Mouse (Mus musculus) liver, embryonic 11.5 days (tissue): ENCODE data around the gene Cisd3. TPM values are rescaled to one million over a fixed set of nuclear protein-coding genes. Genes with fewer than 3 reads are reported as not detected.
"Not testable (repeated sequence)": the region's sequence is repeated elsewhere in the genome, so short reads cannot be mapped to it uniquely, and the experiment has no call there.

ENCODE experiments used
- ATAC-seq: fragments of 200-750 bp; cut with Nextera tagmentation; replicated peaks from 2 replicates; pipeline ENCODE4 v1.8.0; 2017; ENCODE audit warnings: moderate number of reproducible peaks, mild to moderate bottlenecking, moderate TSS enrichment, moderate library complexity; ENCODE audit not compliant: low FRiP score
- DNase-seq: peaks from one replicate; pipeline ENCODE4 v3.0.0-alpha.2; 2017; ENCODE audit warnings: low spot score
- H3K27ac ChIP-seq: fragments of 300-500 bp; sonication (generic); 2 replicates; pipeline ENCODE4 v1.5.1; 2014; ENCODE audit warnings: mild to moderate bottlenecking, low read depth, low read length, control low read depth
- H3K27me3 ChIP-seq: fragments of 300-500 bp; sonication (generic); replicated peaks from 2 replicates; pipeline ENCODE4 v1.6.1; 2014; ENCODE audit warnings: low read length, mixed read lengths; ENCODE audit not compliant: control insufficient read depth, insufficient read depth
- H3K36me3 ChIP-seq: fragments of 300-500 bp; sonication (generic); 2 replicates; pipeline ENCODE4 v1.6.1; 2014; ENCODE audit warnings: mild to moderate bottlenecking, low read length, moderate library complexity, mixed read lengths; ENCODE audit not compliant: control insufficient read depth, insufficient read depth
- H3K4me1 ChIP-seq: fragments of 300-500 bp; sonication (generic); replicated peaks from 2 replicates; pipeline ENCODE4 v1.6.1; 2014; ENCODE audit warnings: low read length, mixed read lengths; ENCODE audit not compliant: control insufficient read depth, insufficient read depth
- H3K4me2 ChIP-seq: fragments of 300-500 bp; sonication (generic); 2 replicates; pipeline ENCODE4 v1.6.1; 2014; ENCODE audit warnings: mild to moderate bottlenecking, control low read depth, moderate library complexity
- H3K4me3 ChIP-seq: fragments of 300-500 bp; sonication (generic); 2 replicates; pipeline ENCODE4 v1.5.1; 2014; ENCODE audit warnings: low read depth, low read length, control low read depth
- H3K9ac ChIP-seq: fragments of 300-500 bp; sonication (generic); 2 replicates; pipeline ENCODE4 v1.6.1; 2014; ENCODE audit warnings: low read depth, low read length, control low read depth
- H3K9me3 ChIP-seq: fragments of 300-500 bp; sonication (generic); 2 replicates; pipeline ENCODE4 v1.6.1; 2016; ENCODE audit warnings: low read length, inconsistent platforms, mixed read lengths; ENCODE audit not compliant: control insufficient read depth
- WGBS: fragments of 180-500 bp; shearing (Covaris S2); extraction: QIAGEN DNeasy Blood & Tissue Kit; methylation state at CpG from one replicate; pipeline ENCODE4 v1.1.7; 2014; 5-methylcytosine and 5-hydroxymethylcytosine counted together
- polyA plus RNA-seq: library from polyadenylated mRNA; unstranded; fragments of >200 nt; fragmentation: Nextera tagmentation; extraction: Ambion mirVana; gene quantifications from 2 replicates; pipeline ENCODE4 v1.2.1, GENCODE M21; 2014

The Cisd3 gene
- polyA plus RNA-seq = 18.0 and 21.9 TPM in 2 replicates

DNA sequence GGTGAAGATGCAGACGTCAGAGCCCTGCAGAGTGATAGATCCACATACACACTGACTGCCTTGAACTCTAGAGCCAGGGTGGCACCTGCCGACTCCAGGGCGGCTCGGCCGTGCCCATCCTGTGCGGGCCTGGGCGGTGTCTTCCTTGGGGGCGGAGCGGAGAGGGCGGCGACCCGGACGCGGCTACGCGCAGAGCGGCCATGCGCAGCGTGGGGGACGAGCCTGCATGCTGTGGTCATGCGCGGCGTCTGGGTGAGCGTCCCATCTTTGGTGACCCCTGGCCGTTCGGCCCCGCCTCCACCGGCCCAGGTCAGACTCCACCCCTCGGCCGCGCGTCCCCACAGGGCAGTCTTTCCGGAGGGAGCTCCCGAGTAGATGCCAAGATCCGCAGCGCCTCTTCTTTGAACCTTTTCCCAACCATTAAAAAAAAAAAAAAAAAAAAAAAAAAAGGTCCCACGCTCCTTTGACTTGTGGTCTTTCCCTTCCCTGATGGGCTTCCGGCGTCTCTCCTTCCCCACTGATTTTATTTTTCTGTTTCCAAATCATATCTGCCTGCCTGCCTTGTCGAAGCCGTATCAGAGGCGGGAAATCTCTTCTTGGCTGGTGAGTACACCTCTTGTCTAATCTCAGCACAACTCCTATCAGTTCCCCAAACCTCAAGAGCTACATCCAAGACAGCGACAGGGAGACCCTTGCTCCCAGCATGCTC lies at the start of gene Cisd3:
Gene Cisd3, plus strand, starts transcription at position 214 of the 709 bp plus-strand sequence.
- Histone ChIP-seq H3K9ac (peak within 1 kb of the TSS; percentile 53; the same call in 1 of the 2 replicates), H3K27ac (no peak within 1 kb of the TSS)

DNA sequence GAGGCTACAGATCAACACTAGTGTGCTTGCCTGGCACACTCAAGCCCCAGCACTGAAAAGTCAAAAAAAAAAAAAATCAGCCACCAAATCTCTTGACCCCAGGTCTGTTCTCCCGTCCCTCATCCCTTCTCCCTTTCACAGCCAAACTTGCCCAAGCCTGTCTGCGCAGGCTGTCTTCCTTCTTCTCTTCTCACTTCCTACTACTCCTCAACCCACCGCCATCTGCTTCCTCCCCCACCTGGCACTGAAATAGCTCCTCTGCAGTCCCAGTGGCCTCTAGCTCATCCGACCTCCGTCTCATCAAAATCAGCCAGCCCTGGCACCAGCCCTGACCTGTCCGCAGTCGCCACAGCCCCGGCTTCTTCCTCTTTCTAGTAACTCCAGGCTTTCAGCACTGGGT lies 44.0 kb upstream of the Cisd3 start:
- DNase-seq = no peak
- Histone ChIP-seq H3K36me3 (no peaks in the 10 kb centered on the region), H3K9ac (no peak overlapping the region), H3K4me2 (no peak overlapping the region), H3K27ac (no peak overlapping the region), H3K27me3 (0 out of 2 replicates have a peak, but pooled peaks cover 2% of the 10 kb centered on the region), H3K9me3 (no peaks in the 10 kb centered on the region), H3K4me3 (no peak overlapping the region), H3K4me1 (no peaks in the 10 kb centered on the region)
- no peak for ATAC-seq
- 34% methylated on average over 8 of the region's 8 CpGs for WGBS

More for the DNA sequence above, at the start of gene Cisd3:
- Histone ChIP-seq H3K4me3 (peak within 1 kb of the TSS; percentile 32), H3K4me1 (peaks cover 11% of the 10 kb centered on the region; the same call in 1 of the 2 replicates), H3K4me2 (peak within 1 kb of the TSS; percentile 67), H3K36me3 (peaks cover 4% of the 10 kb centered on the region), H3K27me3 (no peaks in the 10 kb centered on the region), H3K9me3 (no peaks in the 10 kb centered on the region)
- under 1% methylated on average over 42 of the region's 43 CpGs for WGBS
- DNase-seq (peak; percentile 83), ATAC-seq (peak; percentile 77)

DNA sequence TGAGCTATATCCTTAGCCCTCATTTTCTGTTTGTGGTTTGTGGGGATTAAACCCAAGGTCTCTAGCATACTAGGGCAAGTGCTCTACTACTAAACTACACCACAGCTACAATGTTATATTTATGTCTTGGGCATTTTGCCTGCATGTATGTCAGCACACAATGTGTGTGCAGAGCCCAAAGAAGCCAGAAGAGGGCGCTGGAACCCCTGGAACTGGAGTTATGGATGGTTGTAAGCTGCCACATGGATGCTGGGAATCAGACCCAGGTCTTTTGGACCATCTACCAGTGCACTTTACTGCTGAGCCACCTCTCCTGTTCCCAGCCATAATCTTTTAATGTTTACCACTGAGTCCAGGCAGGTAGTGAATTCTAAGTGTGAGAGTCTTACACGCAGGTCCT lies 42.9 kb upstream of the Cisd3 start:
- Histone ChIP-seq H3K9me3 (no peaks in the 10 kb centered on the region), H3K4me1 (no peaks in the 10 kb centered on the region), H3K4me2 (no peak overlapping the region), H3K36me3 (no peaks in the 10 kb centered on the region), H3K4me3 (no peak overlapping the region), H3K27ac (no peak overlapping the region), H3K9ac (no peak overlapping the region), H3K27me3 (0 out of 2 replicates have a peak, but pooled peaks cover 2% of the 10 kb centered on the region)
- WGBS = 45% methylated on average over 2 of the region's 2 CpGs
- DNase-seq = no peak
- ATAC-seq = no peak

DNA sequence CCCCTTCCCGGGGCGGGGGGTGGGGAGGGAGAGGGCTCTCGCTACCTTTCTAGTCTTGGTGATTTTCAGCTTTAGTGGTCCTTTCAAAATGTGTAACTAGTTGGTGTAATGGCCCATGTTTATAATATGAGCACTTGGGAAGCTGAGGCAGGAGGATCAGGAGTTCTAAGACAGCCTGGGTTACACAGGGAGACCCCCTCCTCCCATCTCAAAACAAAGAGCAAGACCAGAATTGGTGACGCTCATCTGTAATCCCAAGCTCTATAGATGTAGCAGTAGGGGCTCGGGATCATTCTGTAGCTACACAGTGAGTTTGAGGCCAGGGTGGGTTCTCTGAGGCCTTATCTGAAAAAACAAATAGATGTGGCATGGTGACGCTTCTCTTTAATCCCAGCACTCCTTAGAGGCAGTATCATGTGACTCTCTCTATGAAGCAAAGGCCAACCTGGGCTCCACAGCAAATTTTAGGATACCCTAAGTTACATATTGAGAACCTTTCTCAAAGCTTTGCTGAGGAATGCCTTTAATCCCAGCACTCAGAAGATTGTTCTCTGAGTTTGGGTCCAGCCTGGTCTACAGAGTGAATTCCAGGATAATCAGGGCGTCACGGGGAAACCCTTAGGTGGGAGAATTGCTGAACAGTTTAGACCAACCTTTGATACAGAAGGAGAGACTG lies 42.1 kb upstream of the Cisd3 start:
- DNase-seq (no peak), ATAC-seq (no peak)
- Histone ChIP-seq H3K9ac (no peak overlapping the region), H3K4me2 (no peak overlapping the region), H3K9me3 (no peaks in the 10 kb centered on the region), H3K36me3 (no peaks in the 10 kb centered on the region), H3K4me3 (no peak overlapping the region), H3K4me1 (no peaks in the 10 kb centered on the region), H3K27me3 (0 out of 2 replicates have a peak, but pooled peaks cover 2% of the 10 kb centered on the region), H3K27ac (no peak overlapping the region)
- 71% methylated on average over 8 of the region's 8 CpGs for WGBS

DNA sequence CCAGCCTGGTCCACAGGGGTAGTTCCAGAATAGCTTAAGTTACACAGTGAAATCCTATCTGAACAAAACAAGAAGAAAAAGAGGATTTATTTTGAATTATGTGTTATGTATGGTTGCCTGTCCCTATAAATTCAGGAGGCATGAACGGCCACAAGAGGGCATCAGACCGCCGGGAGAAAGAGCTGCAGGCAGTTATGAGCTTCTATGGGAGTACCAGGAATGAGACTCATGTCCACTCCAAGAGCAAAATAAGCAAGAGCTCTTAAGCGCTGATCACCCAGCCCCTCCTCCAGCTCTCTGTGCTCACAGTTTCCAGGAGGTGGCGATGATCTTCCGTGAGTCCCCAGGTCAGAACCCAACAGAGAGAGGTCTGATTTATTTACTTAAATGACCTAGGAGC lies 40.8 kb upstream of the Cisd3 start:
- no peak for ATAC-seq
- H3K4me1 ChIP-seq = no peaks in the 10 kb centered on the region
- H3K27me3 ChIP-seq = 0 out of 2 replicates have a peak, but pooled peaks cover 2% of the 10 kb centered on the region
- no peaks in the 10 kb centered on the region for H3K36me3 ChIP-seq
- no peak overlapping the region for H3K9ac ChIP-seq
- no peak overlapping the region for H3K4me3 ChIP-seq
- peak; percentile 55 for DNase-seq
- 4% methylated on average over 6 of the region's 6 CpGs for WGBS
- H3K4me2 ChIP-seq = no peak overlapping the region
- no peak overlapping the region for H3K27ac ChIP-seq
- H3K9me3 ChIP-seq = no peaks in the 10 kb centered on the region

DNA sequence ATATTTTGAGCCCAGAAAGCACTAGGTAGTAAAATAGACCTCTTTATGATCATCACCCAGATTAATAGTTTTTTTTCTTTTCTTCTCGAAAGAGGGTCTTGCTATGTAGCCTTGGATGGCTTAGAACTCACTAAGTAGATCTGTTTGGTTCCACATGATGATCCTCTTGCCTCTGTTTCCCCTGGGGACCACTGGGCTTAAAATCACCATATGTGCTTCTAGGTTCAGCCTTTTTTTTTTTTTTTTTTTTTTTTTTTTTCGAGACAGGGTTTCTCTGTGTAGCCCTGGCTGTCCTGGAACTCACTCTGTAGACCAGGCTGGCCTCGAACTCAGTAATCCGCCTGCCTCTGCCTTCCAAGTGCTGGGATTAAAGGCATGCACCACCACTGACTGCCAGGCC lies 37.1 kb upstream of the Cisd3 start:
- H3K4me3 ChIP-seq, H3K27ac ChIP-seq, DNase-seq, H3K27me3 ChIP-seq, H3K9me3 ChIP-seq, H3K36me3 ChIP-seq, H3K4me1 ChIP-seq, ATAC-seq, H3K4me2 ChIP-seq, H3K9ac ChIP-seq: not testable (repeated sequence)
- WGBS = 73% methylated on average over 4 of the region's 4 CpGs

DNA sequence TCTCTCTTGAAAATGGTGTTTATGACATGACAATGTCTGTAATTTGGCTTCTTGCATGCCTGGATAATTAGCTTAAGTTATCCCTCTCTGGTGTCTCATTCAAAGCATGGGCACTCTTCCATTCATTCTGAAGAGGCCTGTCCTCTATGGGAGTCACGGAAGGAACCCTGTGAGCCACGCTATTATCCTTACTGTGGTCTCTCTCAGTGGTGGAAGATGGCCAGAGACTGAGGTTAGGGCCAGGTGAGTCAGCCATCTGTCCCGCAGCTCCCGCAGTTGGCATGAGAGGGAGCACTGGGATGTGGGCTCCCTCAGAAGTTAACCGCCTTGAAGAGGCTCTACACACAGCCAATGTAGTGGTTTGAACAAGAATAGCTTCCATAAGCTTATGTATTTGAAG lies 35.3 kb upstream of the Cisd3 start:
- Histone ChIP-seq H3K36me3 (no peaks in the 10 kb centered on the region), H3K27me3 (no peaks in the 10 kb centered on the region), H3K4me2 (no peak overlapping the region), H3K9me3 (no peaks in the 10 kb centered on the region), H3K9ac (no peak overlapping the region), H3K4me1 (no peaks in the 10 kb centered on the region), H3K27ac (no peak overlapping the region), H3K4me3 (no peak overlapping the region)
- ATAC-seq (no peak), DNase-seq (no peak)
- 63% methylated on average over 5 of the region's 5 CpGs for WGBS

DNA sequence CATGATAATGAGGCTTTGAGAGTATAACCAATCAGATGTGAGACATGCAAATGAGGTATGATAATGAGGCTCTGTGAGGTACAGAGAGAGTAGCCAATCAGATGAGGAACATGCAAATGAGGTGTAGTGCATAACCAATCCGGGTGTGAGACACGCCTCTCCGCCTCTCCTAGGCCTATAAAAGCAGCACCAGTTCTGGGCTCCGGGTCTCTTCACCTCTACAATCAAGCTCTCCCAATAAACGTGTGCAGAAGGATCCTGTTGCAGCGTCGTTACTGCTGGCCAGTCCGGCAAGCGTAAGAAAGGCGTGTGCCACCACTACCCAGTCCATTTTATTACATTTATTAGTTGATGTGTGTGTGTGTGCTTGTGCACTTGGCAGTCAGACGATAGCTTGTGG lies 32.2 kb upstream of the Cisd3 start:
- H3K4me1 ChIP-seq, H3K9ac ChIP-seq, ATAC-seq, H3K4me3 ChIP-seq, H3K27ac ChIP-seq, H3K4me2 ChIP-seq, H3K9me3 ChIP-seq, DNase-seq, H3K27me3 ChIP-seq, H3K36me3 ChIP-seq: not testable (repeated sequence)
- 90% methylated on average over 11 of the region's 11 CpGs for WGBS

DNA sequence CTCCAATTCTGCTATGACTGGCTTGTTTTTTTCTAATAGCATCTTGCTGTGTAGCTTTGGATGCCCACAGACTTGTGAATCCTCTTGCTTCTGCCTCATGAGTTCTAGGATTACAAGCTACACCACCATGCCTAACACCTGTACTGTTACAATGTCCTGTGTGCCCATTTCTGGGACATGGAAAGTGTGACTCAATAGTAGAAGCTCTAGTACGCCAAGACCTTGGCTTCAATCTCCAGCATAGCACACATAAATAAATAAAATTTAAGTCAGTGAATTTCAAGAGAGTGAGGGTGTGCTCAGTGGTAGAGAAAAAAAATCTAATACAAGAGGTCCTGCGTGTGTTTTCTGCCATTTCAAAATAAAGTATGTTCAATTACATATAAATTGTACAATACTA lies 31.4 kb upstream of the Cisd3 start:
- ATAC-seq (no peak), DNase-seq (no peak)
- H3K27me3 ChIP-seq = no peaks in the 10 kb centered on the region
- no peak overlapping the region for H3K27ac ChIP-seq
- H3K9ac ChIP-seq = no peak overlapping the region
- peaks cover 5% of the 10 kb centered on the region for H3K4me1 ChIP-seq
- no peaks in the 10 kb centered on the region for H3K9me3 ChIP-seq
- WGBS = 83% methylated on average over 2 of the region's 2 CpGs
- no peak overlapping the region for H3K4me2 ChIP-seq
- H3K4me3 ChIP-seq = no peak overlapping the region
- no peaks in the 10 kb centered on the region for H3K36me3 ChIP-seq
